Mouse (Mus musculus) ES-E14 (cell line): Measurements from ENCODE around the gene Naaa. TPM values are rescaled to one million over a fixed set of nuclear protein-coding genes. Genes with fewer than 3 reads are reported as not detected.
A peak's percentile ranks its signal among the peaks of the same experiment; 100 is the strongest.

Experiments
- DNase-seq: peaks from one replicate; pipeline ENCODE4 v3.0.0-alpha.2; 2013; ENCODE audit warnings: low read depth, low spot score
- H3K27ac ChIP-seq: 2 replicates; pipeline ENCODE4 v1.5.1; 2012; ENCODE audit warnings: low read depth, mild to moderate bottlenecking, low read length, moderate library complexity, mixed read lengths; ENCODE audit not compliant: poor library complexity, insufficient read depth, severe bottlenecking
- H3K36me3 ChIP-seq: 2 replicates; pipeline ENCODE4 v1.6.1; 2012; ENCODE audit warnings: mild to moderate bottlenecking, low read length, moderate library complexity, mixed read lengths; ENCODE audit not compliant: control insufficient read depth, poor library complexity, insufficient read depth, severe bottlenecking
- H3K4me1 ChIP-seq, 2 experiments: fragments of 150-350 bp in 1 of 2; sonication (generic) in 1 of 2; 2 replicates each; pipeline ENCODE4 v1.6.1; 2012; ENCODE audit warnings: low read length in 2 of 2, mild to moderate bottlenecking in 1 of 2, mixed read lengths in 1 of 2; ENCODE audit not compliant: control insufficient read depth in 2 of 2, insufficient read depth in 2 of 2, poor library complexity in 1 of 2
- H3K4me3 ChIP-seq, 2 experiments: fragments of 150-350 bp in 1 of 2; sonication (generic) in 1 of 2; 2 replicates each; pipeline ENCODE4 v1.5.1; 2012; ENCODE audit warnings: low read length in 2 of 2, low read depth in 1 of 2, mild to moderate bottlenecking in 1 of 2, mixed read lengths in 1 of 2; ENCODE audit not compliant: insufficient read depth in 1 of 2, poor library complexity in 1 of 2, severe bottlenecking in 1 of 2
- H3K9ac ChIP-seq: 2 replicates; pipeline ENCODE4 v1.6.1; 2012; ENCODE audit warnings: low read depth, mild to moderate bottlenecking, low read length, mixed read lengths; ENCODE audit not compliant: poor library complexity, insufficient read depth, severe bottlenecking
- H3K9me3 ChIP-seq: fragments of 150-350 bp; sonication (generic); 2 replicates; pipeline ENCODE4 v1.6.1; 2012; ENCODE audit warnings: low read depth, mild to moderate bottlenecking, low read length; ENCODE audit not compliant: control insufficient read depth, insufficient read depth
- CHD2 ChIP-seq: IDR thresholded peaks from 2 replicates; pipeline ENCODE4 v1.6.1; 2014; ENCODE audit warnings: mild to moderate bottlenecking, low read depth, low read length, inconsistent platforms
- HCFC1 ChIP-seq: IDR thresholded peaks from 2 replicates; pipeline ENCODE4 v1.6.1; 2012; ENCODE audit warnings: low read length, inconsistent platforms, borderline replicate concordance; ENCODE audit not compliant: insufficient read depth
- MAFK ChIP-seq: IDR thresholded peaks from 2 replicates; pipeline ENCODE4 v1.6.1; 2014; ENCODE audit warnings: mild to moderate bottlenecking, low read depth, low read length, inconsistent platforms; ENCODE audit not compliant: insufficient read depth
- ZC3H11A ChIP-seq: IDR thresholded peaks from 2 replicates; pipeline ENCODE4 v1.6.1; 2012; ENCODE audit warnings: low read depth, mild to moderate bottlenecking, inconsistent platforms, low read length, borderline replicate concordance
- ZNF384 ChIP-seq: IDR thresholded peaks from 2 replicates; pipeline ENCODE4 v1.6.1; 2012; ENCODE audit warnings: low read depth, low read length, inconsistent platforms
- in situ Hi-C, 2 experiments: fragments of 600-800 bp; cut with MboI; formaldehyde crosslinking; loops; one replicate each; pipeline ENCODE4 v1.15.1; 2025; ENCODE audit warnings: low sequenced_read_pairs in 2 of 2, inconsistent platforms in 1 of 2; ENCODE audit not compliant: unreplicated experiment in 2 of 2
- total RNA-seq: library from RNA; depleted of rRNA; stranded (reverse); fragments of 300-350 nt; gene quantifications from 2 replicates; pipeline ENCODE4 v1.2.3, GENCODE M21; 2012

Gene Naaa
- total RNA-seq, 1 experiment, result 9.8 TPM

DNA sequence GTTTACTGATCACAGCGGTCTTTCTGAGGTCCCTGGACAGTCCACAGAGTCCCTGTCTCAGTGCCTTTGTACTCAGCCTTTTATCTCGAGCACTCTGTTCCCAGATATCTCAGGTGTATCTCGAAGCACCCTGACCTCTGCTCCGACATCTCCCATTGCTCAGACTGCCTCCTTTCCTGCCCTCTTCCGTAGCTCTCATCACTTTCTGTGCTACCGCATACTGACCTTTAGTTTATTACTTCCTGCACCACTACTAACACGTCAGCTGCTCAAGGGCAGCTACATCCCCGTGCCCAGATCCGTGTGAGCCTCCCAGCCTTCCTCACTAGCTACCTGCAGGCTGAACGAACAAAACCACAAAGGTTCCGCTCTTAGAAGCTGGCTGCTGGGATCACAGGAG lies 29.4 kb downstream of the Naaa start:
- no peaks in the 10 kb centered on the region for H3K9me3 ChIP-seq
- no peak for TF ChIP-seq HCFC1
- TF ChIP-seq CHD2, result no peak
- no peak for TF ChIP-seq MAFK
- TF ChIP-seq ZNF384, result no peak
- no peak for TF ChIP-seq ZC3H11A
- in situ Hi-C loops, result no loop called here
- peak overlapping the region in 1 of 2 experiments; percentile 26; a peak in 3 of 4 replicates for H3K4me3 ChIP-seq
- H3K27ac ChIP-seq, result no peak overlapping the region
- H3K9ac ChIP-seq, result no peak overlapping the region
- 0 out of 4 replicates have a peak, but pooled peaks cover 0 to 2% of the 10 kb centered on the region in 2 experiments for H3K4me1 ChIP-seq
- DNase-seq, result no peak
- no peaks in the 10 kb centered on the region for H3K36me3 ChIP-seq

DNA sequence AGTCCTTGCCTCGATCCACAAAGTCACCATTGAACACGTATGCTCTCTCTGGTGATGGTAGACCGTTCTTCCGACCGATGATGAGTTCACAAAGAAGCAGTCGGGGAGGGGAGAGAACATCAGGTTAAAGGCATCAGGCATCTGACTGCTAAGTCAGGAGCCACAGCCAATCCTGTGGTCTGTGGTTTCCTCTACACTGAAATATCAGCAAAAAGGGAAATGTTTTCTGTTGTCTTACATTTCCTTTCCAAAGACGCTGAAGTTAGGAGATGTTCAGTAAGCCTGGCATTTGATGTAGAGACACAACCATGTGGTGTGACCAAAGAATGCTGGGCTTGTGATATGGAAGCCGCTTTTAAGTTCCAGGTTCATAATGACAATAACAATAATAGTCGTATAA lies 32.5 kb downstream of the Naaa start:
- no peaks in the 10 kb centered on the region for H3K36me3 ChIP-seq
- no peak overlapping the region for H3K27ac ChIP-seq
- H3K4me3 ChIP-seq, result no peak overlapping the region
- no peak for DNase-seq
- H3K4me1 ChIP-seq, result 0 out of 4 replicates have a peak, but pooled peaks cover 0 to 2% of the 10 kb centered on the region in 2 experiments
- in situ Hi-C loops, result no loop called here
- no peak overlapping the region for H3K9ac ChIP-seq
- TF ChIP-seq HCFC1 (no peak), CHD2 (no peak), MAFK (no peak), ZNF384 (no peak), ZC3H11A (no peak)
- H3K9me3 ChIP-seq, result no peaks in the 10 kb centered on the region

DNA sequence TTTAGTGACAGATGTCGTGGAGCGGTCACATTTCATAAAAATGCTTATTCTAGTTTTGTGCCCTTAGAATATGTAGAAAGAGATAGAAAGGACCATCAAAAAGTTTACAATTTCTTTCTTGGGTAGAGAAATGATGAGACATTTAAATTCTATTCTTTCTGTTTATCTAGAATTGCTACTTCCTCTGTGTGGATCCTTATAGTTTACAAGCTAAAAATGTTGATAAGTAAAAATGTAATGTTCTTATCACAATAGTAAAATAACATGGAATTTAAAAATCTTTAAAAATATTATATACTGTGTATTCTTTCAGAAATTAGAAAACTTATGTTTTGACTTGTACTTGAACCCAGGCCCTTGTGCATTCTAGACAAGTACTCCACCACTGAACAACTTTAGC lies 33.1 kb downstream of the Naaa start:
- no peak for TF ChIP-seq ZNF384
- Histone ChIP-seq H3K4me1 (0 out of 4 replicates have a peak, but pooled peaks cover 0 to 2% of the 10 kb centered on the region in 2 experiments), H3K36me3 (no peaks in the 10 kb centered on the region), H3K4me3 (no peak overlapping the region), H3K27ac (no peak overlapping the region), H3K9ac (no peak overlapping the region), H3K9me3 (no peaks in the 10 kb centered on the region)
- no peak for DNase-seq
- in situ Hi-C loops, result no loop called here

DNA sequence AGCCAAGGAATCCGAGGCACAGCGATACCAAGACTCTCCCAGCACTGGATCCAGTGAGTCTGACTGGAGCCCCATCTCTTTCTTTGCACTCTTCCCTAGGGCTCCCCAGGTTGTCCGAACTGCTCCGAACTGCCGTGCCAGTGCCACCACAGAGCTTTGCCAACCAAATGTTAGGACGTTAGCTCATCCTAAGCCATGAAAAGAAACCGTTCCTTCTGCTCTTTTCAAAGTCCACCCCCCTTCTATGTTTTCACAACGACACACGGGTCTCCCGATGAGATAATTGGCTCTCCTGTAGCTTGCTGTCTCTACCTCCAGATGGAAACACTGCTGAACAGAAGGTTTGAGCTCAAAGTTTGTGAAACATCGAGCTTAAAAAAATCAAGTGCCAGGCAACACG lies 37.2 kb downstream of the Naaa start:
- H3K36me3 ChIP-seq, result no peaks in the 10 kb centered on the region
- TF ChIP-seq CHD2 (no peak), ZC3H11A (no peak), MAFK (no peak), HCFC1 (no peak), ZNF384 (no peak)
- no peak for DNase-seq
- no peak overlapping the region for H3K4me3 ChIP-seq
- H3K4me1 ChIP-seq, result peaks cover 0 to 5% of the 10 kb centered on the region in 2 experiments; a peak in 1 of 4 replicates
- H3K9ac ChIP-seq, result no peak overlapping the region
- no peak overlapping the region for H3K27ac ChIP-seq
- in situ Hi-C loops, result no loop called here
- no peaks in the 10 kb centered on the region for H3K9me3 ChIP-seq
